Mouse (Mus musculus) midbrain, embryonic 15.5 days (tissue): ENCODE data around the gene Zswim5. TPM values are rescaled to one million over a fixed set of nuclear protein-coding genes. Genes with fewer than 3 reads are reported as not detected.

Experiments used
- ATAC-seq: fragments of 200-750 bp; cut with Nextera tagmentation; replicated peaks from 2 replicates; pipeline ENCODE4 v1.8.0; 2017; ENCODE audit warnings: moderate TSS enrichment
- H3K27ac ChIP-seq: fragments of 300-500 bp; sonication (generic); 2 replicates; pipeline ENCODE4 v1.5.1; 2015; ENCODE audit warnings: mild to moderate bottlenecking, inconsistent platforms
- H3K27me3 ChIP-seq: fragments of 300-500 bp; sonication (generic); replicated peaks from 2 replicates; pipeline ENCODE4 v1.6.1; 2015; ENCODE audit warnings: inconsistent platforms
- H3K36me3 ChIP-seq: fragments of 300-500 bp; sonication (generic); replicated peaks from 2 replicates; pipeline ENCODE4 v1.6.1; 2015; ENCODE audit warnings: inconsistent platforms
- H3K4me1 ChIP-seq: fragments of 300-500 bp; sonication (generic); 2 replicates; pipeline ENCODE4 v1.6.1; 2015; ENCODE audit warnings: inconsistent platforms
- H3K4me2 ChIP-seq: fragments of 300-500 bp; sonication (generic); 2 replicates; pipeline ENCODE4 v1.6.1; 2015; ENCODE audit warnings: inconsistent platforms, mild to moderate bottlenecking, moderate library complexity
- H3K4me3 ChIP-seq: fragments of 300-500 bp; sonication (generic); 2 replicates; pipeline ENCODE4 v1.5.1; 2015; ENCODE audit warnings: mild to moderate bottlenecking, inconsistent platforms
- H3K9ac ChIP-seq: fragments of 300-500 bp; sonication (generic); 2 replicates; pipeline ENCODE4 v1.6.1; 2015; ENCODE audit warnings: mild to moderate bottlenecking, inconsistent platforms
- H3K9me3 ChIP-seq: fragments of 300-500 bp; sonication (generic); 2 replicates; pipeline ENCODE4 v1.6.1; 2016; ENCODE audit warnings: inconsistent platforms
- WGBS: fragments of 180-500 bp; shearing (Covaris S2); methylation state at CpG from one replicate; pipeline ENCODE4 v1.1.7; 2015; ENCODE audit warnings: mixed read lengths; 5-methylcytosine and 5-hydroxymethylcytosine counted together
- polyA plus RNA-seq: library from polyadenylated mRNA; unstranded; fragments of >200 nt; fragmentation: Nextera tagmentation; extraction: Ambion mirVana; gene quantifications from 2 replicates; pipeline ENCODE4 v1.2.1, GENCODE M21; 2015

Gene Zswim5
- polyA plus RNA-seq, 1 experiment from 2014 or later, result 6.7 TPM

DNA sequence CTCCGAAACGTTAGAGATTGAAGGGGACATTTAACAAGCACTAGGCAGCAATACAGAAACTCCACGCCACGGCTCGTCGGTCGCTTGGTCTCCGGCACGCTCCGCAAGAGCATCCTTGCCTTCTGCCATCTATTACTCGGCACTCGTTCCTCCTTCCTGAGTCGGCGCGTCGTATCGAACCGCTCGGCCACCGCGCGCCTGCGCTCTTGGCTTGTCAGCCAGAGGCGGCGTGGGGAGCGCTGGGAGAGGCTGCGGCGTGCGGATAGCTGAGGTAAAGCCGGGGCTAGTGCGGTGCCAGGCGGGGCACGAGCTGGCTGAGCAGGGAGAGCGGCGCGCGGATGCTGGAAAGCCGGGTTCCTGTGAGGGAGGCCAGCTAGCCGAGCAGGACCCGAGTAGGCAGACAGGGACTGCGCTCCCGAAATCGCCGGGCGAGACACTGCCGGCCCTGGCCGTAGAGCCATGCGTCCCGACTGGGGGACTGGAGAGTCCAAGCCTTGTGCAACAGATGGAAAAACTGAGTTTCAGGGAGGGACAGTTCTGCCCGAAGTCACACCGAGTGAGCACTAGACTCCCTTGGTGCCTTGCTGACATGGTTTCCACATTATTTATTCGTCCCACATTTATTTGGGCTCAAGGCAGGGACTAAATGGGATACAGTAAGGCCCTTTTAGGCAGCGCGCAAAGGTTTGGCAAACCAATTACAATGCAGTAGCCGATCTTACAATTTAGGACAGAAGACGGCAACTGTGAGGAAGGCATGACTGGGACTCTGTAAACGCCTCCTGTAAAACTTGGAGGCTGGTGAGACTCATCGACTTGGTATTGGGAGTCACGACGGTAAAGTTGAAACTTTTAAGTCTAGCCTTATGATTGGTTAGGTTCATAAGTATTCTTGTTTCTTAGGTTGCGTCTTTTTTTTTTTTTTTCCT, 142.3 kb downstream of the Zswim5 start, which contains the start of gene Eif2b3:
Gene Eif2b3 (plus strand): TSS at position 197 of the 929 bp plus-strand sequence.
- WGBS, result under 1% methylated on average over 61 of the region's 61 CpGs
- peak; percentile 97 for ATAC-seq

DNA sequence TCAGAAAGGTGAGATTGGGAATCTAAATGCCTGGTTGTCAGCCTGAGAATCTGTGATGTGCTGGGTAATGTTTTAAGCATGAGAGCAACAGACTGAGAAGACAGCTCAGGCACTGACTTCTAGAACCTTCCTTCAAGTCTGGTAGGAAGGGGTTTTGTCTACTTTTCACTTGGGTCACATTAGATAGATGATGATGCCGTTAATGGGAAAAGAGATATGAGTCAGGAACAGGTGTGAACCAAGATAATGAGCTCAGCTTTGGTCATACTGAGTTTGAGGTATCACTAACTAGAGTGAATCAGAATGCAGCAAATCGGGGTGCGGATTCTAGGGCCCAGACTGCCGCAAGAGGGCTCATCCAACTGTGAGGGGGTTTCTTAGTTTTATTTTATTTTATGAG, 146.3 kb downstream of the Zswim5 start:
- no peaks in the 10 kb centered on the region; the same call in 1 of the 2 replicates for H3K36me3 ChIP-seq
- no peak overlapping the region for H3K4me3 ChIP-seq
- H3K9ac ChIP-seq, result no peak overlapping the region
- no peak for ATAC-seq
- no peak overlapping the region for H3K4me2 ChIP-seq
- 96% methylated on average over 4 of the region's 4 CpGs for WGBS
- no peaks in the 10 kb centered on the region for H3K9me3 ChIP-seq
- no peaks in the 10 kb centered on the region for H3K27me3 ChIP-seq
- H3K27ac ChIP-seq, result no peak overlapping the region
- H3K4me1 ChIP-seq, result peaks cover 14% of the 10 kb centered on the region

More for the DNA sequence above, 142.3 kb downstream of the Zswim5 start, which contains the start of gene Eif2b3:
- Histone ChIP-seq H3K9me3 (no peaks in the 10 kb centered on the region), H3K27me3 (no peaks in the 10 kb centered on the region), H3K36me3 (no peaks in the 10 kb centered on the region; the same call in 1 of the 2 replicates), H3K4me3 (peak within 1 kb of the TSS; percentile 63), H3K4me1 (peaks cover 14% of the 10 kb centered on the region), H3K9ac (peak within 1 kb of the TSS; percentile 71), H3K4me2 (peak within 1 kb of the TSS; percentile 69), H3K27ac (peak within 1 kb of the TSS; percentile 63)

DNA sequence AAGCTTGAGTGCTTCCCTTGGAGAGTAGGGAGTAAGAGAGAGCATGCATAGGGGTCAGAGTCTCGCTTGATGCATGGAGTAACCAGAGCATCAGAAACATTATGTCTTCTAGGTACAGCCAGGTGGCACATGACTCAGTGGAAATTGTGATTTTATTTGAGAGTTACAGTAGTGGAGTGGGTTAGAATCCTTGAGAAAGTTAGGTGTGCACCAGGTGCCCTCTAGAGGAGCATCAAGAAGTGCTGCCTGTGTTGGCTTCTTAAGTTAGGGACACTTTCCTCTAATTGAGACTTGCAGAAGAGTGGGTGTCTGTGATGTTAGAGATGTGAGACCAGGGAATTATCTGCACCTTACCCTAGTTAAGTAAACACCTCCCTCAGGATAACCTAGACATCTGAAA, 153.9 kb downstream of the Zswim5 start:
- Histone ChIP-seq H3K27me3 (no peaks in the 10 kb centered on the region), H3K4me2 (no peak overlapping the region), H3K36me3 (no peaks in the 10 kb centered on the region; the same call in 1 of the 2 replicates), H3K9me3 (no peaks in the 10 kb centered on the region), H3K9ac (no peak overlapping the region), H3K4me1 (no peaks in the 10 kb centered on the region), H3K27ac (no peak overlapping the region), H3K4me3 (no peak overlapping the region)
- no peak for ATAC-seq
- WGBS, result 89% methylated on average over 1 of the region's 1 CpGs

Other genes with a start within 250 kb of the Zswim5 start
- 89.8 and 95.2 TPM in 2 replicates for gene Nasp, start 249.4 kb upstream of the Zswim5 start, polyA plus RNA-seq
- gene Akr1a1, start 225.7 kb upstream of the Zswim5 start, polyA plus RNA-seq, result 675 and 714 TPM in 2 replicates
- gene Prdx1, start 191.8 kb upstream of the Zswim5 start, polyA plus RNA-seq, result 370 and 378 TPM in 2 replicates
- gene Mmachc, start 169.0 kb upstream of the Zswim5 start, polyA plus RNA-seq, result 22.2 and 22.6 TPM in 2 replicates
- 11.3 and 11.5 TPM in 2 replicates for gene Ccdc163, start 168.9 kb upstream of the Zswim5 start, polyA plus RNA-seq
- 2.6 and 2.9 TPM in 2 replicates for gene Tesk2, start 156.4 kb upstream of the Zswim5 start, polyA plus RNA-seq
- 31.9 and 32.0 TPM in 2 replicates for gene Toe1, start 69.7 kb upstream of the Zswim5 start, polyA plus RNA-seq
- 8.3 and 9.5 TPM in 2 replicates for gene Mutyh, start 69.7 kb upstream of the Zswim5 start, polyA plus RNA-seq
- 0.59 and 0.92 TPM in 2 replicates for gene Hpdl, start 55.7 kb upstream of the Zswim5 start, polyA plus RNA-seq
- 51.4 and 59.7 TPM in 2 replicates for gene Urod, start 117.0 kb downstream of the Zswim5 start, polyA plus RNA-seq
- 25.8 and 27.0 TPM in 2 replicates for gene Hectd3, start 117.9 kb downstream of the Zswim5 start, polyA plus RNA-seq
- gene Eif2b3, start 142.0 kb downstream of the Zswim5 start, polyA plus RNA-seq, result 44.6 and 46.2 TPM in 2 replicates
- gene Ptch2, start 218.7 kb downstream of the Zswim5 start, polyA plus RNA-seq, result 7.7 and 9.0 TPM in 2 replicates
- 3.9 and 4.3 TPM in 2 replicates for gene Btbd19, start 248.3 kb downstream of the Zswim5 start, polyA plus RNA-seq
- 0.42 TPM in 1 of 2 replicates, not detected in the other for gene Tctex1d4, start 249.4 kb downstream of the Zswim5 start, polyA plus RNA-seq